Comparison of ENCODE assay signal across 9 mouse cellular contexts in genomic region chr2:24521430-24522226, GRCm38 (mm10). TPM values are rescaled to one million over a fixed set of nuclear protein-coding genes. Genes with fewer than 3 reads are reported as not detected.
DNase-seq lines count a peak whose midpoint lies in the region; ATAC-seq and TF ChIP-seq lines count a peak whose summit lies in the region.
"Had no signal": no experiment of that assay in that cellular context is flagged by ENCODE, and none has a peak within 500 bp of the region (broad histone marks: within the 10 kb centered on the region; RNA-seq: fewer than 3 reads in every experiment).

No protein-coding gene starts in this region.

- peaks cover 15% of the 10 kb centered on the region for H3K4me1 ChIP-seq in heart, embryonic 12.5 days (replicated peaks)
- 0 out of 2 replicates have a peak, but pooled peaks cover 5% of the 10 kb centered on the region for H3K4me1 ChIP-seq in heart, postnatal 0 days (ENCODE audit: control insufficient read depth, insufficient read depth)
- H3K4me1 ChIP-seq in midbrain, postnatal 0 days (ENCODE audit: insufficient read depth, low read length), result no peaks in the 10 kb centered on the region; the same call in 1 of the 2 replicates

- TF ChIP-seq CTCF in heart, postnatal 0 days (IDR thresholded peaks at IDR 0.05; ENCODE audit: low read depth), result no peak
- TF ChIP-seq CTCF in midbrain, postnatal 0 days (IDR thresholded peaks at IDR 0.05), result peak; percentile 11

- TF ChIP-seq EP300 in heart, postnatal 0 days (IDR thresholded peaks at IDR 0.05; ENCODE audit: low read depth), result no peak

- no peaks in the 10 kb centered on the region for H3K27me3 ChIP-seq in heart, embryonic 12.5 days (replicated peaks)
- 0 out of 2 replicates have a peak, but pooled peaks cover 7% of the 10 kb centered on the region for H3K27me3 ChIP-seq in heart, postnatal 0 days (ENCODE audit: control insufficient read depth, insufficient read depth, low read length)
- H3K27me3 ChIP-seq in midbrain, postnatal 0 days (ENCODE audit: insufficient read depth, low read length), result no peaks in the 10 kb centered on the region

- H3K36me3 ChIP-seq in heart, embryonic 12.5 days, result no peaks in the 10 kb centered on the region
- no peaks in the 10 kb centered on the region for H3K36me3 ChIP-seq in heart, postnatal 0 days (replicated peaks; ENCODE audit: control insufficient read depth, insufficient read depth, low read length)
- H3K36me3 ChIP-seq in midbrain, postnatal 0 days (ENCODE audit: insufficient read depth, low read length), result no peaks in the 10 kb centered on the region

- ATAC-seq in heart, embryonic 12.5 days (ENCODE audit: insufficient number of reproducible peaks, low FRiP score), result peak; percentile 25; the same call in 1 of the 2 replicates
- 0 out of 2 replicates have a peak, but pooled peaks have one; percentile 60 for ATAC-seq in heart, postnatal 0 days (ENCODE audit: insufficient read depth, low read depth)
- ATAC-seq in midbrain, postnatal 0 days (ENCODE audit: low FRiP score), result peak; percentile 85

- H3K4me2 ChIP-seq in heart, embryonic 12.5 days, result peak overlapping the region; percentile 94
- H3K4me2 ChIP-seq in heart, postnatal 0 days (ENCODE audit: low read depth, low read length), result peak overlapping the region; percentile 90
- H3K4me2 ChIP-seq in midbrain, postnatal 0 days (ENCODE audit: low read depth, low read length, poor library complexity, severe bottlenecking), result peak overlapping the region; percentile 91

- peak overlapping the region; percentile 55 for H3K4me3 ChIP-seq in heart, embryonic 12.5 days
- peak overlapping the region; percentile 54 for H3K4me3 ChIP-seq in heart, postnatal 0 days (ENCODE audit: low read depth, low read length)
- H3K4me3 ChIP-seq in midbrain, postnatal 0 days (ENCODE audit: low read depth, low read length), result peak overlapping the region; percentile 43

- H3K9me3 ChIP-seq in heart, embryonic 12.5 days (replicated peaks), result no peaks in the 10 kb centered on the region
- no peaks in the 10 kb centered on the region for H3K9me3 ChIP-seq in heart, postnatal 0 days (replicated peaks; ENCODE audit: control insufficient read depth, low read length)
- no peaks in the 10 kb centered on the region for H3K9me3 ChIP-seq in midbrain, postnatal 0 days (ENCODE audit: low read length)

- intact Hi-C loops in heart, postnatal 25 days (cut with DNase I), result no loop called here

- no peak overlapping the region for H3K27ac ChIP-seq in heart, embryonic 12.5 days (ENCODE audit: poor library complexity, severe bottlenecking)
- H3K27ac ChIP-seq in heart, postnatal 0 days (ENCODE audit: low read depth), result no peak overlapping the region
- no peak overlapping the region for H3K27ac ChIP-seq in midbrain, postnatal 0 days (ENCODE audit: low read depth, low read length)

- H3K9ac ChIP-seq in heart, embryonic 12.5 days, result peak overlapping the region; percentile 72
- H3K9ac ChIP-seq in heart, postnatal 0 days (replicated peaks; ENCODE audit: low read depth, low read length), result peak overlapping the region; percentile 62
- peak overlapping the region; percentile 70 for H3K9ac ChIP-seq in midbrain, postnatal 0 days (replicated peaks; ENCODE audit: low read length, poor library complexity, severe bottlenecking)

- 1% methylated on average over 33 of the region's 33 CpGs for WGBS in heart, embryonic 12.5 days
- 2% methylated on average over 32 of the region's 33 CpGs for WGBS in heart, postnatal 0 days
- under 1% methylated on average over 33 of the region's 33 CpGs for WGBS in midbrain, postnatal 0 days

- DNase-seq in heart, postnatal 25 days (ENCODE audit: low spot score), result no peak
- peak; percentile 6 to 15 for DNase-seq in adrenal gland, postnatal 36 days
- DNase-seq in heart, postnatal 0 days (ENCODE audit: low spot score), result no peak
- peak; percentile 80 to 85 for DNase-seq in kidney, postnatal 4 days
- DNase-seq in midbrain, postnatal 0 days (ENCODE audit: low spot score), result peak; percentile 71
- no peak for DNase-seq in left cerebral cortex, adult 9 months (ENCODE audit: low spot score in 2 of 2)
- DNase-seq in frontal cortex, postnatal 25 days (ENCODE audit: low spot score in 2 of 2), result no peak

RNA-seq across cellular contexts. Expression of gene Pax8, which starts 46.2 kb away (rescaled TPM):
- polyA plus RNA-seq in heart, embryonic 12.5 days (2016; fragmentation: Nextera tagmentation; extraction: Ambion mirVana), result not detected in 2 replicates
- total RNA-seq in heart, postnatal 25 days (2021), result not detected
- total RNA-seq in adrenal gland, postnatal 36 days (2021), result not detected
- total RNA-seq in heart, postnatal 0 days (2014; rRNA removed; ENCODE audit: low replicate concordance), result not detected in 2 replicates
- polyA plus RNA-seq in heart, postnatal 0 days (2015; fragmentation: Nextera tagmentation; extraction: Ambion mirVana), result not detected in 2 replicates
- total RNA-seq in midbrain, postnatal 0 days (2014; rRNA removed), result 6.4 and 13.3 TPM in 2 replicates
- polyA plus RNA-seq in midbrain, postnatal 0 days (2015; fragmentation: Nextera tagmentation; extraction: Ambion mirVana), result 2.7 and 4.0 TPM in 2 replicates
- total RNA-seq: layer of hippocampus, adult 18-20 months had no signal

Comparison
In these comparisons a context has a peak if more than half of its experiments do, and no peak if none do; other contexts are left out.
1. ATAC-seq: peak in every context shown above with its lines; median percentile 85 in midbrain, postnatal 0 days; 60 in heart, postnatal 0 days; 25 in heart, embryonic 12.5 days.
2. DNase-seq: peak in adrenal gland, postnatal 36 days (2 of 2), kidney, postnatal 4 days (2 of 2) and midbrain, postnatal 0 days (single experiment); none in heart, postnatal 25 days (single experiment), heart, postnatal 0 days (single experiment), left cerebral cortex, adult 9 months (0 of 2) and frontal cortex, postnatal 25 days (0 of 2).
3. Peak in every context shown above with its lines, with median percentiles within 50 percentile points of each other: H3K4me2 ChIP-seq, H3K4me3 ChIP-seq and H3K9ac ChIP-seq.